Mouse (Mus musculus) bone marrow macrophage, adult 2 months (primary cell): ENCODE measurements at regions not wholly inside any gene's neighbourhood (a gene's known extent, or its start where the extent isn't known, plus 50 kb on each side); places are given as distances from the start of the nearest gene placed in this dataset.

ENCODE experiments used
- CTCF ChIP-seq: IDR thresholded peaks from 2 replicates; pipeline ENCODE4 v1.5.1; 2012; ENCODE audit warnings: low read depth, mild to moderate bottlenecking, low read length, moderate library complexity
- POLR2A ChIP-seq: IDR thresholded peaks from 2 replicates; pipeline ENCODE4 v1.6.1; 2012; ENCODE audit warnings: mild to moderate bottlenecking, low read depth, low read length, borderline replicate concordance

DNA sequence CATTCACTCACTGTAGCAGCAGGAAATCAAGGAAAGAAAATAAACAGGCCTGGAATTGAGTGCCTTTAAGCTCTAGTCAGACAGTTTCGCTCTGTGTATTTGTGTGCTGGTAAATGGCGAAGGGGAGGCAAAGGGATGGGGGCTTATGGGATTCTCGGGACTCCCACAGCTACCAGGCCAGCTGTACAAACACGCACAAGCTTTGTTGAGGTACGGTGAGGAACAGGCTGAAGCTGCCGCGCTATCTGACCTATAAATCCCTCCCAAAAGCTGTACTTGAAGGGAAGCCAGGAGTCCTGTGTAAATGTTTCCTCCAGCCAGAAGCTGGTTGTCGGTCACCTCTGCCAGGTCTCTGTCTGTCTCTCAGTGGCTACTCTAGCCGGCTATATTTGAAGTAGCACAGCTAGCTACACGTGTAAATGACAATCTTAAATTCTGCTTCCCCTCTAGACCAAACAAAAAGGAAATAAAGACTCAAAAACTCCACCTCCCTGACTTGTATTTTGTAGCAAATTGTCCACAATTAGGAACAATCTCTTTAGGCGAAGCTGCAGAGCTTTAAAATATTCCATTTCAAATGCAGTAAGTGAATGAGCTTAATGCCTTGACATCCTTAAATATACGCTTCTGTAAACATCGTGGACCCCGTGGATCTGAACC lies 210.5 kb upstream of the Ferd3l start:
- TF ChIP-seq CTCF (no peak), POLR2A (no peak)
